Comparison of ENCODE assay signal across 8 mouse cellular contexts in genomic region chr19:36057231-36057811, GRCm38 (mm10). TPM values are rescaled to one million over a fixed set of nuclear protein-coding genes. Genes with fewer than 3 reads are reported as not detected.
DNase-seq lines count a peak whose midpoint lies in the region; ATAC-seq and TF ChIP-seq lines count a peak whose summit lies in the region.

Gene Htr7, minus strand, starts transcription at chr19:36057507.

- WGBS in kidney, embryonic 14.5 days = under 1% methylated on average over 78 of the region's 86 CpGs
- WGBS in heart, embryonic 11.5 days (ENCODE audit: insufficient replicate concordance) = 1% methylated on average over 74 of the region's 86 CpGs
- WGBS in liver, postnatal 0 days (ENCODE audit: insufficient replicate concordance) = under 1% methylated on average over 53 of the region's 86 CpGs

- H3K36me3 ChIP-seq in kidney, embryonic 14.5 days (ENCODE audit: control insufficient read depth, insufficient read depth, low read length) = no peaks in the 10 kb centered on the region
- H3K36me3 ChIP-seq in heart, embryonic 11.5 days (ENCODE audit: control insufficient read depth, insufficient read depth, low read length) = no peaks in the 10 kb centered on the region
- no peaks in the 10 kb centered on the region for H3K36me3 ChIP-seq in liver, postnatal 0 days (replicated peaks; ENCODE audit: insufficient read depth, low read length)

- H3K4me2 ChIP-seq in kidney, embryonic 14.5 days (replicated peaks; ENCODE audit: low read depth, low read length) = peak within 1 kb of the TSS; percentile 89
- peak within 1 kb of the TSS; percentile 93 for H3K4me2 ChIP-seq in heart, embryonic 11.5 days
- peak within 1 kb of the TSS; percentile 74 for H3K4me2 ChIP-seq in liver, postnatal 0 days (ENCODE audit: low read depth, low read length)

- peak within 1 kb of the TSS; percentile 52 for H3K4me3 ChIP-seq in kidney, embryonic 14.5 days (ENCODE audit: low read length)
- peak within 1 kb of the TSS; percentile 53 for H3K4me3 ChIP-seq in heart, embryonic 11.5 days (ENCODE audit: low read depth, low read length)
- peak within 1 kb of the TSS; percentile 45 for H3K4me3 ChIP-seq in liver, postnatal 0 days (ENCODE audit: low read depth, low read length)

- no peaks in the 10 kb centered on the region for H3K9me3 ChIP-seq in kidney, embryonic 14.5 days (ENCODE audit: control insufficient read depth, low read length)
- no peaks in the 10 kb centered on the region for H3K9me3 ChIP-seq in heart, embryonic 11.5 days (replicated peaks; ENCODE audit: control insufficient read depth, low read length)
- H3K9me3 ChIP-seq in liver, postnatal 0 days (ENCODE audit: low read length) = no peaks in the 10 kb centered on the region

- no peak for TF ChIP-seq EP300 in liver, postnatal 0 days (IDR thresholded peaks at IDR 0.05; ENCODE audit: low read depth)

- peaks cover 34% of the 10 kb centered on the region for H3K27me3 ChIP-seq in kidney, embryonic 14.5 days (ENCODE audit: control insufficient read depth, insufficient read depth, low read length)
- H3K27me3 ChIP-seq in heart, embryonic 11.5 days (ENCODE audit: control insufficient read depth, insufficient read depth, low read length) = peaks cover 37% of the 10 kb centered on the region
- peaks cover 49% of the 10 kb centered on the region for H3K27me3 ChIP-seq in liver, postnatal 0 days (ENCODE audit: insufficient read depth, low read length)

- no peaks in the 10 kb centered on the region for H3K4me1 ChIP-seq in kidney, embryonic 14.5 days (ENCODE audit: control insufficient read depth, insufficient read depth, low read length)
- H3K4me1 ChIP-seq in heart, embryonic 11.5 days (ENCODE audit: control insufficient read depth, insufficient read depth, low read length) = peaks cover 5% of the 10 kb centered on the region; the same call in 1 of the 2 replicates
- no peaks in the 10 kb centered on the region for H3K4me1 ChIP-seq in liver, postnatal 0 days (ENCODE audit: insufficient read depth)

- no peak within 1 kb of the TSS for H3K27ac ChIP-seq in kidney, embryonic 14.5 days (ENCODE audit: low read depth, low read length)
- no peak within 1 kb of the TSS for H3K27ac ChIP-seq in heart, embryonic 11.5 days (ENCODE audit: low read depth, low read length)
- H3K27ac ChIP-seq in liver, postnatal 0 days (ENCODE audit: low read depth) = no peak within 1 kb of the TSS

- DNase-seq in kidney, postnatal 25 days = no peak
- peak; percentile 77 for DNase-seq in embryo, embryonic 11 days
- peak; percentile 54 to 67 for DNase-seq in kidney, postnatal 4 days
- DNase-seq in liver, postnatal 0 days = peak; percentile 15
- DNase-seq in ovary, postnatal 36 days (ENCODE audit: low spot score) = peak; percentile 37
- no peak for DNase-seq in spleen, postnatal 36 days (ENCODE audit: low spot score in 2 of 2)

- peak within 1 kb of the TSS; percentile 55 for H3K9ac ChIP-seq in kidney, embryonic 14.5 days (ENCODE audit: low read depth, low read length)
- H3K9ac ChIP-seq in heart, embryonic 11.5 days (ENCODE audit: low read depth, low read length) = no peak within 1 kb of the TSS; the same call in 1 of the 2 replicates
- H3K9ac ChIP-seq in liver, postnatal 0 days (replicated peaks) = no peak within 1 kb of the TSS

- peak; percentile 95 for ATAC-seq in kidney, embryonic 14.5 days (ENCODE audit: low FRiP score, low TSS enrichment)
- ATAC-seq in heart, embryonic 11.5 days (replicated peaks; ENCODE audit: insufficient number of reproducible peaks, low FRiP score, low TSS enrichment) = peak; percentile 61
- no peak for ATAC-seq in liver, postnatal 0 days

- TF ChIP-seq CTCF in liver, postnatal 0 days (IDR thresholded peaks at IDR 0.05; ENCODE audit: low read depth) = 0 out of 2 replicates have a peak, but pooled peaks have one; percentile 1

RNA-seq across cellular contexts. Expression of gene Htr7, which starts in this region (rescaled TPM):
- polyA plus RNA-seq in kidney, embryonic 14.5 days (2014; fragmentation: Nextera tagmentation; extraction: Ambion mirVana) = 0.20 TPM in 1 of 2 replicates, not detected in the other
- polyA plus RNA-seq in heart, embryonic 11.5 days (2014; fragmentation: Nextera tagmentation; extraction: Ambion mirVana) = not detected in 2 replicates
- 0.06 TPM in 1 of 2 replicates, not detected in the other for polyA plus RNA-seq in liver, postnatal 0 days (2015; fragmentation: Nextera tagmentation; extraction: Ambion mirVana)

Comparison
In these comparisons a context has a peak if more than half of its experiments do, and no peak if none do; other contexts are left out.
1. DNase-seq: peak in embryo, embryonic 11 days (single experiment), kidney, postnatal 4 days (2 of 2) and ovary, postnatal 36 days (single experiment); none in kidney, postnatal 25 days (0 of 2) and spleen, postnatal 36 days (0 of 2).
2. Peak in ATAC-seq, H3K4me3 ChIP-seq, H3K9ac ChIP-seq and H3K4me2 ChIP-seq in kidney, embryonic 14.5 days; RNA of the gene not detected or under 1 TPM.
3. Peak in ATAC-seq, H3K4me3 ChIP-seq and H3K4me2 ChIP-seq in heart, embryonic 11.5 days; RNA of the gene not detected or under 1 TPM.
4. Peak in DNase-seq, H3K4me3 ChIP-seq and H3K4me2 ChIP-seq in liver, postnatal 0 days; RNA of the gene not detected or under 1 TPM.
5. Peak in every context shown above with its lines, with median percentiles within 50 percentile points of each other: H3K4me2 ChIP-seq and H3K4me3 ChIP-seq.